Mouse (Mus musculus): ENCODE measurements around the gene Gm28998. TPM values are rescaled to one million over a fixed set of nuclear protein-coding genes. Genes with fewer than 3 reads are reported as not detected.
"Not testable (repeated sequence)": the region's sequence is repeated elsewhere in the genome, so short reads cannot be mapped to it uniquely, and the experiment has no call there.

The Gm28998 gene
- not detected in 2 replicates for polyA plus RNA-seq (2012; rRNA removed)

DNA sequence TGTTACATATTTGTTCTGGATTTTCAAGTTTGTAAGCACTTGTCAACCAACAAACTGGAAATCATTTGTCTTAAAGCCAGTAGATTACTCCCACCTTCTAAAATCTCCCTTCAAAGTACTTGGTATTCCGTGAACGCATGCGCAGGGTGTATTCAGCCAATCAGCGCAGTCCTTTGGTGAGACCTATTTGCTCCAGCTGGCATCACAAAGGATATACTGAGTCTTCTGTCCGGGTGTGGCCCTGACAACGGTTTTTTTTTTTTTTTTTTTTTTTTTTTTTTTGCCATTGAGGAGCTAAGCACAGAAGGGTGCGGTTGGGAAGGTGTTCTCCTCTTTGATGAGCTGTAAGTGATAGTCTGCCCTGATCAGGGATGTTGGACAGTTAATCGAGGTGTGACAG lies at the start of gene Gm28998:
Gene Gm28998 (plus strand): TSS at position 301 of the 400 bp plus-strand sequence.
- H3K27me3 ChIP-seq (ENCODE audit: control insufficient read depth, insufficient read depth, low read length); H3K36me3 ChIP-seq (ENCODE audit: control insufficient read depth, insufficient read depth, low read length); H3K4me1 ChIP-seq (ENCODE audit: control insufficient read depth, insufficient read depth, low read length): not testable (repeated sequence)

More for the DNA sequence above, at the start of gene Gm28998:
- H3K4me3 ChIP-seq (ENCODE audit: control insufficient read depth, low read depth, low read length); H3K27ac ChIP-seq (ENCODE audit: control insufficient read depth, insufficient read depth, low read depth, low read length): not testable (repeated sequence)

Other genes starting within 250 kb of the Gm28998 start
- 1.2 and 1.6 TPM in 2 replicates for gene Gm21244, start 84.5 kb upstream of the Gm28998 start, polyA plus RNA-seq (2012; rRNA removed)
- gene Gm21788, start 151.2 kb downstream of the Gm28998 start, polyA plus RNA-seq (2012; rRNA removed) = not detected in 2 replicates

All from testis, adult 2 months (tissue).